In the genomic region with DNA sequence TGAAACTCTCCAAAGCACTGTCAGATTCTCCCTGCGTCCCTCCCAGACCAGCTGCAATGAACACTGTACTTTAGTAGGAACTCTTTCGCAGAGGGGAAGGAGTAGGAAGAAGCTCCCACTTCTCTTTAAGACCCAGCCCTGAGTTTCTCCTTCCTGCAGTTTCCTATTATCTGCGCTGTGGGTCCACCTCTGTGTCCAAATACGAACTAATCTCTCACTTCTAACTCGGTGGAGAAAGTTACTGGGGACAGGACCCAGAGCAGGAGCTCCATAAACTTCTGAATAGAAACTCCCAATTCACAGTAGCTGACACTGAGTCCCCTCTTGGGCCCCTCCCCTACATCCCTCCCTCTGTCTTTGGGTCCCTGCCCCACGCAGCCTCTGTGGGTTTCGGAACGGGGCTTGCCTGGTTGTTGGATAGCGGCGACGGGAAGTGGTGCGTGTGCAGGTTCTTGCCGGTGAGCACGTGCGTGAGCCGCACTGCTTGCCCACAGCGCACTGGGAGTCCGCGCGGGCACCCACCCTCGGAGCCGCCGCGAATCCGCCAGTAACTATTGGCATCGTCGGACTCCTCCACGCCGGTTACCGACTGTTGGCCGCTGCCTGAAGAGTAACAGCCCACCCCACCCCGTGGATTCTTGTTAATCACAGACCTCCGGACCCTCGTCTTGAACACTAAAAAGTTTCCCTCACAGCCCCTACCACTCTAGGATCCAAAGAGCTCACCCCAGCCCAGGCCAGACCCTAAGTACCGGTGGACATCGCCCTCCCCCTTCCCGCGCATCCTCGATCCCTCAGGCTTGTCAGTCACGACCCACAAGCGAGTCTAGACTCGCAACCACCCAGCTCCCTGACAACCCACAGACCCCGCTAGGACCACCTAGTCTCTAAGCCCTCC, we compare ENCODE assay signal across 1 mouse cellular context.
TF ChIP-seq lines count a peak whose summit lies in the region.

No protein-coding gene starts in this region.

TF ChIP-seq in CH12.LX, 34 proteins besides CTCF, POLR2A, EP300 and RAD21:
- TF ChIP-seq MAZ (IDR thresholded peaks at IDR 0.05; ENCODE audit: low read depth, low read length) (no peak), MAX (IDR thresholded peaks at IDR 0.05; ENCODE audit: low read length) (peak; percentile 83), PAX5 (IDR thresholded peaks at IDR 0.05; ENCODE audit: low read length) (no peak), BHLHE40 (IDR thresholded peaks at IDR 0.05; ENCODE audit: low read depth, low read length) (peak; percentile 85), JUND (conservative IDR thresholded peaks at IDR 0.05; ENCODE audit: low read depth, low read length) (no peak), MEF2A (IDR thresholded peaks at IDR 0.05; ENCODE audit: borderline replicate concordance, low read depth, low read length) (no peak), CHD1 (IDR thresholded peaks at IDR 0.05; ENCODE audit: low read depth, low read length) (no peak), MYC (IDR thresholded peaks at IDR 0.05; ENCODE audit: low read depth, low read length) (peak; percentile 84; the same call in 1 of the 2 replicates), SMC3 (IDR thresholded peaks at IDR 0.05; ENCODE audit: low read depth, low read length) (no peak), USF1 (IDR thresholded peaks at IDR 0.05; ENCODE audit: low read depth, low read length) (no peak), GABPA (IDR thresholded peaks at IDR 0.05; ENCODE audit: insufficient replicate concordance, low read depth, low read length) (no peak), CHD2 (IDR thresholded peaks at IDR 0.05; ENCODE audit: low read length) (no peak), ZC3H11A (IDR thresholded peaks at IDR 0.05; ENCODE audit: low read depth, low read length) (no peak), POLR2AphosphoS2 (IDR thresholded peaks at IDR 0.05; ENCODE audit: low read depth, low read length) (no peak), ZNF384 (IDR thresholded peaks at IDR 0.05; ENCODE audit: low read depth, low read length) (no peak), USF2 (conservative IDR thresholded peaks at IDR 0.05; ENCODE audit: low read depth, low read length) (no peak), NRF1 (IDR thresholded peaks at IDR 0.05; ENCODE audit: low read depth, low read length) (peak; percentile 40)
